Mouse (Mus musculus): ENCODE measurements around the gene Rap1gap. TPM values are rescaled to one million over a fixed set of nuclear protein-coding genes. Genes with fewer than 3 reads are reported as not detected.

Gene Rap1gap
- polyA plus RNA-seq, 1 experiment from 2014 or later: 15.6 TPM

GRCm38 (mm10) chr4:137726739-137727505 lies 62.4 kb downstream of the Rap1gap start:
- Histone ChIP-seq H3K4me1 (ENCODE audit: insufficient read depth) (no peaks in the 10 kb centered on the region), H3K27me3 (ENCODE audit: insufficient read depth, low read length) (peaks cover 36% of the 10 kb centered on the region), H3K36me3 (replicated peaks; ENCODE audit: insufficient read depth, low read length) (no peaks in the 10 kb centered on the region), H3K27ac (ENCODE audit: low read depth) (no peak overlapping the region), H3K9me3 (ENCODE audit: low read length) (no peaks in the 10 kb centered on the region), H3K4me2 (ENCODE audit: low read depth, low read length) (no peak overlapping the region), H3K4me3 (ENCODE audit: low read depth, low read length) (no peak overlapping the region), H3K9ac (replicated peaks) (no peak overlapping the region)
- no peak for DNase-seq
- WGBS (ENCODE audit: insufficient replicate concordance): 81% methylated on average over 18 of the region's 18 CpGs
- no peak for ATAC-seq
- TF ChIP-seq CTCF (IDR thresholded peaks at IDR 0.05; ENCODE audit: low read depth): no peak
- TF ChIP-seq EP300 (IDR thresholded peaks at IDR 0.05; ENCODE audit: low read depth): no peak

- TF ChIP-seq EP300 (IDR thresholded peaks at IDR 0.05; ENCODE audit: low read depth): no peak
- no peak for TF ChIP-seq CTCF (IDR thresholded peaks at IDR 0.05; ENCODE audit: low read depth)
These were observed 63.1 kb downstream of the Rap1gap start for GRCm38 (mm10) chr4:137727506-137728187.

GRCm38 (mm10) chr4:137728399-137729154 lies 64.1 kb downstream of the Rap1gap start:
- H3K9ac ChIP-seq (replicated peaks): no peak overlapping the region
- H3K27ac ChIP-seq (ENCODE audit: low read depth): no peak overlapping the region
- no peak overlapping the region for H3K4me3 ChIP-seq (ENCODE audit: low read depth, low read length)
- 11% methylated on average over 16 of the region's 17 CpGs for WGBS (ENCODE audit: insufficient replicate concordance)
- no peak for DNase-seq
- no peaks in the 10 kb centered on the region for H3K36me3 ChIP-seq (replicated peaks; ENCODE audit: insufficient read depth, low read length)
- H3K9me3 ChIP-seq (ENCODE audit: low read length): no peaks in the 10 kb centered on the region
- peaks cover 29% of the 10 kb centered on the region for H3K27me3 ChIP-seq (ENCODE audit: insufficient read depth, low read length)
- TF ChIP-seq EP300 (IDR thresholded peaks at IDR 0.05; ENCODE audit: low read depth) (no peak), CTCF (IDR thresholded peaks at IDR 0.05; ENCODE audit: low read depth) (no peak)
- no peaks in the 10 kb centered on the region for H3K4me1 ChIP-seq (ENCODE audit: insufficient read depth)
- H3K4me2 ChIP-seq (ENCODE audit: low read depth, low read length): no peak overlapping the region
- ATAC-seq: no peak

More at GRCm38 (mm10) chr4:137727506-137728187, 63.1 kb downstream of the Rap1gap start:
- Histone ChIP-seq H3K27me3 (ENCODE audit: insufficient read depth, low read length) (peaks cover 36% of the 10 kb centered on the region), H3K36me3 (replicated peaks; ENCODE audit: insufficient read depth, low read length) (no peaks in the 10 kb centered on the region), H3K27ac (ENCODE audit: low read depth) (no peak overlapping the region), H3K4me2 (ENCODE audit: low read depth, low read length) (no peak overlapping the region), H3K9ac (replicated peaks) (no peak overlapping the region), H3K9me3 (ENCODE audit: low read length) (no peaks in the 10 kb centered on the region), H3K4me1 (ENCODE audit: insufficient read depth) (no peaks in the 10 kb centered on the region), H3K4me3 (ENCODE audit: low read depth, low read length) (no peak overlapping the region)
- 33% methylated on average over 4 of the region's 18 CpGs for WGBS (ENCODE audit: insufficient replicate concordance)
- DNase-seq: peak; percentile 69
- ATAC-seq: 0 out of 2 replicates have a peak, but pooled peaks have one; percentile 9

GRCm38 (mm10) chr4:137729155-137729855 lies 64.8 kb downstream of the Rap1gap start:
- Histone ChIP-seq H3K36me3 (replicated peaks; ENCODE audit: insufficient read depth, low read length) (no peaks in the 10 kb centered on the region), H3K4me1 (ENCODE audit: insufficient read depth) (no peaks in the 10 kb centered on the region), H3K27ac (ENCODE audit: low read depth) (no peak overlapping the region), H3K4me2 (ENCODE audit: low read depth, low read length) (no peak overlapping the region), H3K4me3 (ENCODE audit: low read depth, low read length) (no peak overlapping the region), H3K9me3 (ENCODE audit: low read length) (no peaks in the 10 kb centered on the region), H3K9ac (replicated peaks) (no peak overlapping the region), H3K27me3 (ENCODE audit: insufficient read depth, low read length) (peaks cover 28% of the 10 kb centered on the region)
- DNase-seq (no peak), ATAC-seq (no peak)
- no peak for TF ChIP-seq CTCF (IDR thresholded peaks at IDR 0.05; ENCODE audit: low read depth)
- TF ChIP-seq EP300 (IDR thresholded peaks at IDR 0.05; ENCODE audit: low read depth): no peak
- 27% methylated on average over 24 of the region's 24 CpGs for WGBS (ENCODE audit: insufficient replicate concordance)

- peak; percentile 58; the same call in 1 of the 2 replicates for ATAC-seq
- Histone ChIP-seq H3K4me3 (ENCODE audit: low read depth, low read length) (no peak overlapping the region), H3K4me1 (ENCODE audit: insufficient read depth) (no peaks in the 10 kb centered on the region), H3K36me3 (replicated peaks; ENCODE audit: insufficient read depth, low read length) (no peaks in the 10 kb centered on the region), H3K9ac (replicated peaks) (no peak overlapping the region), H3K27me3 (ENCODE audit: insufficient read depth, low read length) (peaks cover 28% of the 10 kb centered on the region), H3K27ac (ENCODE audit: low read depth) (no peak overlapping the region), H3K9me3 (ENCODE audit: low read length) (no peaks in the 10 kb centered on the region), H3K4me2 (ENCODE audit: low read depth, low read length) (no peak overlapping the region)
- DNase-seq: peak; percentile 90
- WGBS (ENCODE audit: insufficient replicate concordance): 29% methylated on average over 3 of the region's 3 CpGs
- TF ChIP-seq CTCF (IDR thresholded peaks at IDR 0.05; ENCODE audit: low read depth) (peak; percentile 99), EP300 (IDR thresholded peaks at IDR 0.05; ENCODE audit: low read depth) (no peak)
These were observed 65.6 kb downstream of the Rap1gap start for GRCm38 (mm10) chr4:137730134-137730533.
